Mouse (Mus musculus): ENCODE data around the gene Tspyl1. TPM values are rescaled to one million over a fixed set of nuclear protein-coding genes. Genes with fewer than 3 reads are reported as not detected.

Gene Tspyl1
- total and polyA plus RNA-seq, 3 experiments, result 10.8 to 16.3 TPM; not detected in 1

DNA sequence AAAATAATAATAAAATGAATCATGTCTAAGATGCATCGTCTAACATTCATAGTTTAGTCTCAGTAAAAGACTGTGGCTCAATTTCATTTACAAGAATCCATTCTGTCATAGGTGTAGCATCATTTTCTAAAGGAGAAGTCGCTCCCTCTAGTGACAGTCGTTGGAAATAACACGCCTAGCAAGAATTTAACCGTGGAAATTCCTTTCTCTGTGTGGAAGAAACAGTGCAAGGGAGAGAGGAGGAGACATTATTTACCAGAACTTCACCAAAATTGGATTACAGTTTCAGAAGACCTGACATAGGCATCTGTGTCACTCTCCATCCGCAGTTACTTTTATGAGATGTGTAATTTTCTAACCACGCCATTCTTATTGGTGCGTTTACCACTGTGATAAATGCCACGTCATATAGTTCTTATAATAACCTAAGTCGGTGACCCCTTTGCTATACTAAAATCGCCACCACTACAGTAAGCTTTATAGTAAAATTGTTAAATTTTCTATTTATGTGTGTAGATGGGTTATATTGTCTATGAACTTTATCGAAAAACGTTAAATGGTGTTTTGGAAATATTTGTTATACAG is 1.3 kb upstream of the Tspyl1 start (continued):
- TF ChIP-seq POLR2AphosphoS5 (IDR thresholded peaks at IDR 0.05; ENCODE audit: borderline replicate concordance, low read depth, low read length) (no peak), ZKSCAN1 (IDR thresholded peaks at IDR 0.05; ENCODE audit: low read depth, low read length) (no peak), MAFK (IDR thresholded peaks at IDR 0.05; ENCODE audit: borderline replicate concordance, low read depth, low read length) (no peak), POLR2AphosphoS2 (IDR thresholded peaks at IDR 0.05; ENCODE audit: low read length) (no peak), GABPA (IDR thresholded peaks at IDR 0.05; ENCODE audit: low read depth, low read length) (no peak), ZC3H11A (IDR thresholded peaks at IDR 0.05; ENCODE audit: low read depth, low read length) (peak; percentile 59), TCF12 (IDR thresholded peaks at IDR 0.05; ENCODE audit: low read depth, low read length) (no peak), CTCF (IDR thresholded peaks at IDR 0.05 in 2 of 3, conservative IDR thresholded peaks at IDR 0.05 in 1 of 3; ENCODE audit: control insufficient read depth in 1 of 3, insufficient read depth in 1 of 3, low read depth in 2 of 3, low read length in 3 of 3, poor library complexity in 1 of 3, severe bottlenecking in 1 of 3) (peak; percentile 11 to 81 (median 69); a peak in 4 of 6 replicates), TBP (IDR thresholded peaks at IDR 0.05; ENCODE audit: low read depth, low read length) (no peak), MYC (IDR thresholded peaks at IDR 0.05; ENCODE audit: low read depth, low read length) (0 out of 2 replicates have a peak, but pooled peaks have one; percentile 28), NELFE (IDR thresholded peaks at IDR 0.05; ENCODE audit: low read depth, low read length) (0 out of 2 replicates have a peak, but pooled peaks have one; percentile 14), RCOR1 (IDR thresholded peaks at IDR 0.05; ENCODE audit: low read depth, low read length) (no peak), ELF1 (IDR thresholded peaks at IDR 0.05; ENCODE audit: low read depth, low read length) (no peak), NRF1 (IDR thresholded peaks at IDR 0.05; ENCODE audit: insufficient read depth, low read depth, low read length, poor library complexity, severe bottlenecking) (no peak), ZNF384 (IDR thresholded peaks at IDR 0.05; ENCODE audit: low read depth, low read length) (no peak), SMC3 (IDR thresholded peaks at IDR 0.05; ENCODE audit: low read depth, low read length) (peak; percentile 74), MYB (IDR thresholded peaks at IDR 0.05; ENCODE audit: low read depth, low read length) (no peak), CHD2 (IDR thresholded peaks at IDR 0.05; ENCODE audit: low read length) (no peak), TAL1 (IDR thresholded peaks at IDR 0.05; ENCODE audit: low read length) (no peak)

GRCm38 (mm10) chr10:34281211-34281961 is 604 bp upstream of the Tspyl1 start:
- peaks cover 2 to 4% of the 10 kb centered on the region in 2 experiments; a peak in 2 of 4 replicates for H3K4me1 ChIP-seq (ENCODE audit: control insufficient read depth in 1 of 2, insufficient read depth in 2 of 2, low read length in 2 of 2)
- peak; percentile 70 for DNase-seq (ENCODE audit: low read depth, low spot score)
- H3K4me3 ChIP-seq (ENCODE audit: control insufficient read depth in 1 of 2, insufficient read depth in 1 of 2, low read depth in 2 of 2, low read length in 2 of 2), result peak overlapping the region; percentile 83 to 85
- no peaks in the 10 kb centered on the region for H3K9me3 ChIP-seq (replicated peaks; ENCODE audit: insufficient read depth, low read length)
- H3K9ac ChIP-seq (ENCODE audit: control insufficient read depth, low read depth, low read length, poor library complexity, severe bottlenecking), result peak overlapping the region; percentile 72
- H3K27ac ChIP-seq (ENCODE audit: control insufficient read depth, low read depth, low read length), result peak overlapping the region; percentile 76
- H3K27me3 ChIP-seq (ENCODE audit: control insufficient read depth in 1 of 2, insufficient read depth in 2 of 2, low read length in 2 of 2), result no peaks in the 10 kb centered on the region
- H3K79me2 ChIP-seq (ENCODE audit: control insufficient read depth, insufficient read depth, low read length, poor library complexity), result peaks cover 23% of the 10 kb centered on the region
- no peak for TF ChIP-seq MAX (IDR thresholded peaks at IDR 0.05; ENCODE audit: low read length)
- 0 out of 2 replicates have a peak, but pooled peaks have one; percentile 5 for TF ChIP-seq HCFC1 (IDR thresholded peaks at IDR 0.05; ENCODE audit: low read depth, low read length)
- peaks cover 0 to 15% of the 10 kb centered on the region in 2 experiments; a peak in 2 of 4 replicates for H3K36me3 ChIP-seq (ENCODE audit: control insufficient read depth in 1 of 2, insufficient read depth in 2 of 2, low read length in 2 of 2)

Data from MEL (cell line).